Mouse (Mus musculus): ENCODE results near the gene Olfr372.
"Not testable (repeated sequence)": the region's sequence is repeated elsewhere in the genome, so short reads cannot be mapped to it uniquely, and the experiment has no call there.

Olfr372 gene

GRCm38 (mm10) chr8:72040918-72041317 lies at the start of gene Olfr372:
TSS of gene Olfr372 (plus strand) at chr8:72041218.
- not testable (repeated sequence) for DNase-seq

- DNase-seq: no peak
Observed at GRCm38 (mm10) chr8:71999434-71999833, 41.6 kb upstream of the Olfr372 start.

- DNase-seq: no peak
Observed at GRCm38 (mm10) chr8:72000223-72000622, 40.8 kb upstream of the Olfr372 start.

GRCm38 (mm10) chr8:72002942-72003341 lies 38.1 kb upstream of the Olfr372 start:
- DNase-seq: no peak

- no peak for DNase-seq
Observed at GRCm38 (mm10) chr8:72005912-72006311, 35.1 kb upstream of the Olfr372 start.

- DNase-seq: no peak
Observed at GRCm38 (mm10) chr8:72006763-72007162, 34.3 kb upstream of the Olfr372 start.

GRCm38 (mm10) chr8:72008134-72008641 lies 32.8 kb upstream of the Olfr372 start:
- DNase-seq: no peak

- DNase-seq: no peak
Observed at GRCm38 (mm10) chr8:72009473-72009872, 31.5 kb upstream of the Olfr372 start, which contains the start of gene Cyp4f18. TSS of gene Cyp4f18 (minus strand) at chr8:72009626.

GRCm38 (mm10) chr8:72013506-72014228 lies 27.4 kb upstream of the Olfr372 start:
- DNase-seq: not testable (repeated sequence)

GRCm38 (mm10) chr8:72017339-72017738 lies 23.7 kb upstream of the Olfr372 start:
- not testable (repeated sequence) for DNase-seq

- DNase-seq: no peak
Observed at GRCm38 (mm10) chr8:72018141-72018540, 22.9 kb upstream of the Olfr372 start.

- not testable (repeated sequence) for DNase-seq
Observed at GRCm38 (mm10) chr8:72019022-72019421, 22.0 kb upstream of the Olfr372 start.

- no peak for DNase-seq
Observed at GRCm38 (mm10) chr8:72019816-72020215, 21.2 kb upstream of the Olfr372 start.

GRCm38 (mm10) chr8:72024886-72025285 lies 16.1 kb upstream of the Olfr372 start:
- DNase-seq: not testable (repeated sequence)

GRCm38 (mm10) chr8:72032926-72033325 lies 8.1 kb upstream of the Olfr372 start:
- not testable (repeated sequence) for DNase-seq

- no peak for DNase-seq
Observed at GRCm38 (mm10) chr8:72042493-72042892, 1.5 kb downstream of the Olfr372 start.

- DNase-seq: not testable (repeated sequence)
Observed at GRCm38 (mm10) chr8:72054633-72055032, 13.6 kb downstream of the Olfr372 start.

GRCm38 (mm10) chr8:72057643-72058042 lies 16.6 kb downstream of the Olfr372 start:
- DNase-seq: not testable (repeated sequence)

- not testable (repeated sequence) for DNase-seq
Observed at GRCm38 (mm10) chr8:72066819-72067399, 25.9 kb downstream of the Olfr372 start.

GRCm38 (mm10) chr8:72082877-72083276 lies 41.9 kb downstream of the Olfr372 start, which contains the start of gene Olfr373:
TSS of gene Olfr373 (plus strand) at chr8:72083177.
- DNase-seq: not testable (repeated sequence)

- no peak for DNase-seq
Observed at GRCm38 (mm10) chr8:72084744-72085143, 43.7 kb downstream of the Olfr372 start.

- DNase-seq: not testable (repeated sequence)
Observed at GRCm38 (mm10) chr8:72087611-72088010, 46.6 kb downstream of the Olfr372 start.

- DNase-seq: not testable (repeated sequence)
Observed at GRCm38 (mm10) chr8:72096721-72097120, 55.7 kb downstream of the Olfr372 start.
